Mouse (Mus musculus): ENCODE results near the gene Magi3. TPM values are rescaled to one million over a fixed set of nuclear protein-coding genes. Genes with fewer than 3 reads are reported as not detected.

Gene Magi3
- total and polyA plus RNA-seq, 3 experiments = 0.68 to 2.6 (median 1.8) TPM

DNA sequence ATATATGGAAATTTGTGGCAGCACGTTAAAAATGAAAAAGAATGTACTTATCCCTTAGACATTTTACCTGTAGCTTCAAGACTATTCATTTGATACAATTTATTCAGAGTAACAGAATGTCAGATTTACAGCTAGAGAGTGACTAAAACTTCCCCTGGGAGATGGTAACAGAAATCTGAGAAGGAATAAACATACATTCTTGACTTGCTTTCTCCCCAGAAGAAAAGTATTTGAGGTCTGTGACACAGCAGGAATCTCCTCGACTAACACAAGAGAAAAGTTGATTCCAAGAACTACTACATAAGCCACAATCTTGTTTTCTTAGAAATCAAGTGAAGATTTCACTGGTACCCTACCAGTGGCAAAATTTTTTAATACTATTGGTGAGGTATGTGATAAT is 70.0 kb downstream of the Magi3 start:
- DNase-seq (ENCODE audit: extremely low read depth) = no peak
- Histone ChIP-seq H3K79me2 (replicated peaks; ENCODE audit: control insufficient read depth, extremely low read depth, insufficient read depth, poor library complexity, severe bottlenecking) (no peaks in the 10 kb centered on the region), H3K36me3 (replicated peaks in 1 of 2; ENCODE audit: control insufficient read depth in 1 of 2, insufficient read depth in 1 of 2, low read length in 1 of 2) (no peaks in the 10 kb centered on the region), H3K27me3 (replicated peaks) (no peaks in the 10 kb centered on the region), H3K9me3 (replicated peaks; ENCODE audit: low read length) (no peaks in the 10 kb centered on the region), H3K9ac (ENCODE audit: insufficient read depth, low read depth) (no peak overlapping the region), H3K4me3 (replicated peaks in 1 of 3; ENCODE audit: low read depth in 2 of 3, low read length in 2 of 3, poor library complexity in 1 of 3) (no peak overlapping the region), H3K27ac (ENCODE audit: insufficient read depth, low read depth) (no peak overlapping the region), H3K4me1 (ENCODE audit: control insufficient read depth in 1 of 2, insufficient read depth in 2 of 2) (no peaks in the 10 kb centered on the region), H3K4me2 (ENCODE audit: insufficient read depth, low read depth, poor library complexity, severe bottlenecking) (no peak overlapping the region)
- dilution Hi-C loops (cut with MboI; ENCODE audit: extremely low pct_ligation_motif_present, extremely low pct_unique_long_range_greater_than_20kb, low sequenced_read_pairs) = no loop called here
- in situ Hi-C loops (cut with MboI; ENCODE audit: low pct_ligation_motif_present, low pct_unique_long_range_greater_than_20kb, low sequenced_read_pairs) = no loop called here
- TF ChIP-seq RCOR1 (conservative IDR thresholded peaks at IDR 0.05; ENCODE audit: low read depth, low read length) (no peak), NRF1 (IDR thresholded peaks at IDR 0.05; ENCODE audit: low read depth, low read length) (no peak), ZNF384 (IDR thresholded peaks at IDR 0.05; ENCODE audit: low read depth, low read length) (no peak), E2F4 (IDR thresholded peaks at IDR 0.05; ENCODE audit: insufficient replicate concordance, low read depth, low read length) (no peak), HCFC1 (IDR thresholded peaks at IDR 0.05; ENCODE audit: low read depth, low read length) (no peak), UBTF (IDR thresholded peaks at IDR 0.05; ENCODE audit: low read depth, low read length) (no peak), NELFE (IDR thresholded peaks at IDR 0.05; ENCODE audit: low read depth, low read length) (no peak), CHD1 (IDR thresholded peaks at IDR 0.05; ENCODE audit: low read depth, low read length) (no peak), MAFK (IDR thresholded peaks at IDR 0.05; ENCODE audit: insufficient replicate concordance, low read length) (no peak), ETS1 (conservative IDR thresholded peaks at IDR 0.05; ENCODE audit: low read depth, low read length) (no peak), USF2 (conservative IDR thresholded peaks at IDR 0.05; ENCODE audit: low read depth, low read length) (no peak)

DNA sequence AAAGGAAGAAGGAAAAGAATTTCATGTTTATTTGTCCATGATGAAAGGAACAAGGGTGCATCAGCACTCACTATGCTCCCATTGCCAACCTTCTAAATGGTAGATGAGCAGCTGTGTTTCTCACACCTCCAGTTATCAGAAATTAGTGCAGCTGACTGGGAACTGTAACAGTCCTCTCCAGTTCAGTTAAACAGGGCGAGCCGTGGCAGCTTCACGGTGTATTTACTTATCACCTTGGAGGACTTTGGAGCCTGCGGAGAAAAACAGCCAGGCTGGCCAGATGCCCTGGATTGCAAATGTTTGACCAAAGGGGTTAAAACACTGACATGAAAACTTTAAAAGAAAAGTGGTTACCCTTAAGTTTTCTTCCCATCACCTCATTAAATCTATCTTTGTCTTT is 77.8 kb downstream of the Magi3 start:
- H3K9me3 ChIP-seq (replicated peaks; ENCODE audit: low read length) = no peaks in the 10 kb centered on the region
- no peaks in the 10 kb centered on the region for H3K79me2 ChIP-seq (replicated peaks; ENCODE audit: control insufficient read depth, extremely low read depth, insufficient read depth, poor library complexity, severe bottlenecking)
- H3K4me3 ChIP-seq (replicated peaks in 1 of 3; ENCODE audit: low read depth in 2 of 3, low read length in 2 of 3, poor library complexity in 1 of 3) = no peak overlapping the region
- no peak overlapping the region for H3K9ac ChIP-seq (ENCODE audit: insufficient read depth, low read depth)
- no peak overlapping the region for H3K4me2 ChIP-seq (ENCODE audit: insufficient read depth, low read depth, poor library complexity, severe bottlenecking)
- no peaks in the 10 kb centered on the region for H3K36me3 ChIP-seq (replicated peaks in 1 of 2; ENCODE audit: control insufficient read depth in 1 of 2, insufficient read depth in 1 of 2, low read length in 1 of 2)
- dilution Hi-C loops (cut with MboI; ENCODE audit: extremely low pct_ligation_motif_present, extremely low pct_unique_long_range_greater_than_20kb, low sequenced_read_pairs) = no loop called here
- TF ChIP-seq MXI1 (IDR thresholded peaks at IDR 0.05; ENCODE audit: low read depth, low read length) = no peak
- no peak for TF ChIP-seq JUN (IDR thresholded peaks at IDR 0.05; ENCODE audit: insufficient read depth, low read depth, low read length)
- TF ChIP-seq MYC (IDR thresholded peaks at IDR 0.05; ENCODE audit: low read depth, low read length) = no peak
- no peak for TF ChIP-seq ZNF384 (IDR thresholded peaks at IDR 0.05; ENCODE audit: low read depth, low read length)
- TF ChIP-seq TCF12 (IDR thresholded peaks at IDR 0.05; ENCODE audit: low read depth, low read length) = no peak
- no peak for TF ChIP-seq SIN3A (IDR thresholded peaks at IDR 0.05; ENCODE audit: low read length)
- TF ChIP-seq NRF1 (IDR thresholded peaks at IDR 0.05; ENCODE audit: low read depth, low read length) = no peak
- no peak for TF ChIP-seq ZC3H11A (IDR thresholded peaks at IDR 0.05; ENCODE audit: low read depth, low read length)
- TF ChIP-seq ZMIZ1 (IDR thresholded peaks at IDR 0.05; ENCODE audit: low read depth, low read length) = no peak
- no peak for TF ChIP-seq GABPA (IDR thresholded peaks at IDR 0.05; ENCODE audit: insufficient replicate concordance, low read depth, low read length)
- no peak for TF ChIP-seq MAZ (IDR thresholded peaks at IDR 0.05; ENCODE audit: low read depth, low read length)
- TF ChIP-seq CTCF (conservative IDR thresholded peaks at IDR 0.05 in 1 of 2, IDR thresholded peaks at IDR 0.05 in 1 of 2; ENCODE audit: low read depth in 2 of 2, low read length in 2 of 2) = no peak
- TF ChIP-seq UBTF (IDR thresholded peaks at IDR 0.05; ENCODE audit: low read depth, low read length) = no peak
- TF ChIP-seq ETS1 (conservative IDR thresholded peaks at IDR 0.05; ENCODE audit: low read depth, low read length) = no peak
- no peak for TF ChIP-seq JUND (conservative IDR thresholded peaks at IDR 0.05; ENCODE audit: low read depth, low read length)
- H3K27ac ChIP-seq (ENCODE audit: insufficient read depth, low read depth) = no peak overlapping the region
- DNase-seq (ENCODE audit: extremely low read depth) = no peak
- in situ Hi-C loops (cut with MboI; ENCODE audit: low pct_ligation_motif_present, low pct_unique_long_range_greater_than_20kb, low sequenced_read_pairs) = no loop called here
- no peaks in the 10 kb centered on the region for H3K4me1 ChIP-seq (ENCODE audit: control insufficient read depth in 1 of 2, insufficient read depth in 2 of 2)
- H3K27me3 ChIP-seq (replicated peaks) = no peaks in the 10 kb centered on the region
